Mouse (Mus musculus) forelimb bud, embryonic 11.5 days (tissue): ENCODE results near the gene Zbtb38.

Experiments
- DNase-seq: peaks from one replicate; pipeline ENCODE4 v3.0.0-alpha.2; 2012; ENCODE audit warnings: low read depth, low spot score

Gene Zbtb38

GRCm38 (mm10) chr9:96715171-96715570 is 37.5 kb downstream of the Zbtb38 start:
- no peak for DNase-seq

GRCm38 (mm10) chr9:96713472-96714390 is 38.9 kb downstream of the Zbtb38 start:
- no peak for DNase-seq

- DNase-seq = no peak
Measured at GRCm38 (mm10) chr9:96712758-96713471, 39.7 kb downstream of the Zbtb38 start.

- no peak for DNase-seq
Measured at GRCm38 (mm10) chr9:96712045-96712444, 40.6 kb downstream of the Zbtb38 start.

- no peak for DNase-seq
Measured at GRCm38 (mm10) chr9:96710241-96710946, 42.2 kb downstream of the Zbtb38 start.

- DNase-seq = no peak
Measured at GRCm38 (mm10) chr9:96708905-96709304, 43.7 kb downstream of the Zbtb38 start.

GRCm38 (mm10) chr9:96707964-96708363 is 44.7 kb downstream of the Zbtb38 start:
- no peak for DNase-seq

- DNase-seq = peak; percentile 74
Measured at GRCm38 (mm10) chr9:96705576-96706285, 46.9 kb downstream of the Zbtb38 start.

GRCm38 (mm10) chr9:96704935-96705334 is 47.7 kb downstream of the Zbtb38 start:
- no peak for DNase-seq

- no peak for DNase-seq
Measured at GRCm38 (mm10) chr9:96701891-96702290, 50.7 kb downstream of the Zbtb38 start.

GRCm38 (mm10) chr9:96699276-96700035 is 53.2 kb downstream of the Zbtb38 start:
- no peak for DNase-seq

- DNase-seq = no peak
Measured at GRCm38 (mm10) chr9:96696788-96697492, 55.7 kb downstream of the Zbtb38 start.

GRCm38 (mm10) chr9:96696141-96696561 is 56.5 kb downstream of the Zbtb38 start:
- no peak for DNase-seq

GRCm38 (mm10) chr9:96690461-96690863 is 62.2 kb downstream of the Zbtb38 start:
- DNase-seq = peak; percentile 33

GRCm38 (mm10) chr9:96689076-96689475 is 63.6 kb downstream of the Zbtb38 start:
- no peak for DNase-seq

GRCm38 (mm10) chr9:96688194-96688875 is 64.3 kb downstream of the Zbtb38 start:
- no peak for DNase-seq

GRCm38 (mm10) chr9:96687591-96688186 is 64.9 kb downstream of the Zbtb38 start:
- no peak for DNase-seq

GRCm38 (mm10) chr9:96685600-96686084 is 67.0 kb downstream of the Zbtb38 start:
- no peak for DNase-seq
